Mouse (Mus musculus) hematopoietic stem cell, adult 5-6 weeks (primary cell): ENCODE data around the gene Ccnj. TPM values are rescaled to one million over a fixed set of nuclear protein-coding genes. Genes with fewer than 3 reads are reported as not detected.

Source experiments
- ATAC-seq, 2 experiments: fragments of 125-278 bp in 1 of 2; replicated peaks in 1 of 2; 2 replicates each; pipeline ENCODE4 v1.8.0; 2016 to 2017; ENCODE audit warnings: inconsistent platforms in 2 of 2, mild to moderate bottlenecking in 2 of 2, moderate number of reproducible peaks in 2 of 2, low read depth in 1 of 2, moderate TSS enrichment in 1 of 2; ENCODE audit not compliant: low FRiP score in 2 of 2, poor library complexity in 2 of 2, severe bottlenecking in 2 of 2, insufficient read depth in 1 of 2, low TSS enrichment in 1 of 2
- total RNA-seq: library from RNA; stranded (forward); fragments of 172-1452, 232-1000 nt; gene quantifications from 2 replicates; pipeline ENCODE4 v1.2.3, GENCODE M21; 2017

Ccnj gene
- total RNA-seq, 1 experiment from 2014 or later, result 11.2 TPM

- ATAC-seq, result no peak
These were observed 3.4 kb downstream of the Ccnj start for GRCm38 (mm10) chr19:40834436-40834835.

DNA sequence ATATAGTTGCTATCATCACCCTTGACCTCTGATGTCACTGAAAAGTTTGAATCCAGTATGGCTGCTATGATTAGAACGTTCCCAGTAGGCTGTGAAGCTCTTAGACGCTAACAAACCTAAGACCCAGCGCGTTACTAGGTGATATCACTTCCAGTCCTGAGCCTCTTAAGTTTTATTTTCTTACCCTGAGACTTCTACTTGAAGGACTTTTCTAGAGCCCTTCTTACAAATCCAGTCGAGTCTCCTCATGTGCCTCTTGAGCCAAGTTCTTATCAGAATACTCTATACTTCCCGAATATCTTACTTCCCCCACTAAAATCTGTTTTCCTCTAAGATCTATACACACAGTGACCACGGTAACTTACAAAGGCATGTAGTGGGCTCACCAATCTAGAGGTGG is 7.1 kb downstream of the Ccnj start:
- ATAC-seq, result no peak

DNA sequence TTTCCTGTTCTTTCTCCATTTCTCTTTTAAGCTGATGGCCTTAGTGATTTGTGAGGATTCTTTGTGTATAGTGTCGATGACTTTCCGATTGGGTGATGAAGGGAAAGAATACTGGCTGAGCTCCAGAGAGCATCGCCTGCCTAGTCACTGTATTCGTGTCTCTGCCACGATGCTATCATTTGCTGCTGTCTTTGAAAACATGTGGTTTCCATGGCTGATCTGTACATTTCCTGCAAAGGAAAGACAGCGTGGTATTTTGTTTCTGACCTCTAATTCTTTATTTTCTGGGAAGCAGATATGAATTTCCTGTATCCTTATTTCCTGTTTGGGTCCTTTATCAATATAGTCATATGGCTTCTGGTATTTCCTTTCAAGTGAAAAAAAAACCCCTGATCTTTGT is 9.2 kb downstream of the Ccnj start:
- no peak for ATAC-seq

DNA sequence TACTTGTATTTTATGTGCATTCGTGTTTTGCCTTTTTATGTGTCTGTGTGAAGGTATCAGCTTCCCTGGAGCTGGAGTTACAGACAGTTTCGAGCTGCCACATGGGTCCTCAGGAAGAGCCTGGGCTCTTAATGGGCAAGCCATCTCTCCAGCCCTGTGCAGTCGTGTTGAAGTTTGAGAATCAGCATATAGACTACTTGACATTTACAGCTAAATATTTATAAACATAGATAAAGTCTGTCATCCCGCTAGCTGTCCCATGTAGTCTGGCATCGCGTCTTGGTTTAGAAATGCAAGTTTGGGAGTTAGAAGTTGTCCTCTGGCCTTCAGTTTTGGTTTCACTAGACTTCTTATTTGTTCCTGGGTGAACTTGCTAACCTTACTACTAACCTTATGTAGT is 10.0 kb downstream of the Ccnj start:
- ATAC-seq, result no peak

GRCm38 (mm10) chr19:40841593-40841992 is 10.5 kb downstream of the Ccnj start:
- ATAC-seq, result no peak

GRCm38 (mm10) chr19:40844731-40845130 is 13.7 kb downstream of the Ccnj start:
- no peak for ATAC-seq

- ATAC-seq, result no peak
These were observed 18.3 kb downstream of the Ccnj start for GRCm38 (mm10) chr19:40849391-40849790.

DNA sequence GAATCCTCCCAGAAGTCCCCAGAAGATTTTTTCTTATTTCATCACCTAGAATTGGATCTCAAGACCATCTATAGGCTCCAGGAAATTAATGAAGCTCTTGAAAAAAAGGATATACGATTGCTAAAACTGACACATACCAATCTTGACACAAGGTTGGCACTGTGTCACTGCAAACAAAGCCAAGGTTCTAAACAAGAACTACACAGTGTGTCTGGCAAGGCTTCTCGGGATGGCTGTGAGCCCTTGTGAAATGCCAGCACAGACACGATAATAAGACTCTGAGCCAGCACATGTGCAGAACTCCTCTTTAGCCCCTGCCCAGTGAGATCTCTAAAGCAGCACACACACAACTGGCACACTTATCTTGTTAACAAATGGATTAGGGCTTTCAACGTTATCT is 28.5 kb downstream of the Ccnj start:
- ATAC-seq, result no peak

- ATAC-seq, result no peak
These were observed 37.2 kb downstream of the Ccnj start for GRCm38 (mm10) chr19:40868284-40868683.

- ATAC-seq, result no peak
These were observed 38.5 kb downstream of the Ccnj start for GRCm38 (mm10) chr19:40869425-40870105.

GRCm38 (mm10) chr19:40872955-40873665 is 42.0 kb downstream of the Ccnj start:
- peak; percentile 90 to 96 for ATAC-seq

- no peak for ATAC-seq
These were observed 50.6 kb downstream of the Ccnj start for GRCm38 (mm10) chr19:40881700-40882099.

- peak in 1 of 2 experiments; percentile 60; a peak in 1 of 4 replicates for ATAC-seq
These were observed 57.8 kb downstream of the Ccnj start for GRCm38 (mm10) chr19:40888887-40889286.

DNA sequence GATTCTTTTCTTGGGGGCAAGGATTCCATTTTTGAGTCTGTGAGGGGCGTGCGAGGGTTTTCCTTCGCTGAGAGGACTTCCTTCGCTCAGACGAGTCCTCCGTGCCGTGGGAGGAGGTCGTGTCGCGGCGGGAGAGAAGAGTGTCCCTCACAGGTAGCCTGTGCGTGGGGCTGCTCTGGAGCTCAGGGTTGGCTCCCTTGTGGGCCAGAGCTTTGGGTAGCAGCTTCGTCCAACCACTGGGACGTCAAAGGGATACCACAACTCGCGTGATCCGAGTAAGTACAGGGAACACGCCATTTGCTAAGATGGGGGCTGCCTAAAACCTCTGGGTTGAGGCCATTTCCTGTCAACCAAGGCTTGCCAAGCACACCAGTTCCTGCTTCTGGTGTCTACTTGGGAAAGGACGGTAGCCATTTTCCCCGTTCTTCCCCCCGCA is 63.0 kb downstream of the Ccnj start:
- no peak; a peak in 2 of 4 replicates for ATAC-seq

DNA sequence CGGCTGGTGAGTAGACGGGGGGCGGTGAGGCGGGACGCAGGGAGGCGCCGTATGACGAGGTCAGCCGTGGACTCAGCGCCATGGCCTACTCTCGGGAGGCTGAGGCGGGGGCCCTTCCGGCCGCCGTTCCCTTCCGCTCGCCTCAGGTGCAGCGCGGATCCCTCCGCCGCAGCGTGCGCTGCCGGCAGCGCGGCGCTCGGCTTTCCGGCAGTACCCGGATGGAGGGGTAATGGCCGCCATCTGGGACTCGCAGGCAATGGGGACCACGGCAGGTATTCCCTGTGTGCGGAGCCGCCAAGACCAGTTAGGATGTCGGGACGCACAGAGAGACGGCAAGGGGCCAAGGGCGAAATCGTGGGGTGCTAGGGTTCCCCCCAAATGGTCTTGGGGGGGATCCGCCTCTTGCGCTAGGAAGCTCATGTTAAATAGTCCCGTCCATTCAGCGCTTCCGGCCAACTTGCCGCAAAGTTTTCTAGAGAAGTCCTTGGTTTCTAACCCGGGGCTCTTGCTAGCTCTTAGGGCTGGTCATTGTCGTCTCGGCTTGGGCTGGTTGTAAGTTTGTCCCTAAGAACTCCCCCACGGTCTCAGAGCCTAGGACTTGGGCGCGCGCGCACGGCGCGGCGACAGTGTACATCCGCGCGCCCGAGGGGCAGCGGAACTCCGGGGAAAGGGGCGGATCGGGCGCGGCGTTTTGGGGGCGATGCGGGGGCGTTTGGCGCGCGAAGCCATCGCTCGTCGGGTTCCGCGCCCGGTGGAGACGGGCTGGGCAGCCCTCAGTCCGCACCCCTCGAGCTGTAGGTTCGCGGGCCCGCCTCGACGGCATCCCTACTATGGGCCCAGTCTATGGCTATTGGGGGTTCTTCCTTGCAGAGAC is 63.7 kb downstream of the Ccnj start, which contains the start of gene Zfp518a:
Gene Zfp518a (plus strand): TSS at position 187 of the 874 bp plus-strand sequence.
- ATAC-seq, result peak; percentile 72 to 95

- no peak for ATAC-seq
These were observed 64.3 kb downstream of the Ccnj start for GRCm38 (mm10) chr19:40895393-40895703.
